Mouse (Mus musculus): ENCODE measurements around the gene Kdm6b. TPM values are rescaled to one million over a fixed set of nuclear protein-coding genes. Genes with fewer than 3 reads are reported as not detected.

The Kdm6b gene
- polyA plus RNA-seq, 1 experiment from 2014 or later = 59.2 TPM

DNA sequence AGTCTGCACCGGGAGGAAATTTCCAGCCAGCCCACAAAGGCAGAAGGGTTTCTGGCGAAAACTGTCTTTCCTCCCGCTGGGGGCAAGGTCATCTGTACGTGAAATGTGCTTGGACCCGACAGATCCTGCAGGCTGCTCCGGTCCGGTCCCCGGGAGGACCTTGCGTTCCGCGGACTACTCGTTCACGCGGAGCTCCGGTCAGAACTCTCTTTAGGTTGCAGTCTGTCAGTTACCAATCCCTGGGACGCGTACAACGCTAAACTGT lies 3.5 kb downstream of the Kdm6b start:
- Histone ChIP-seq H3K4me2 (replicated peaks) (peak overlapping the region; percentile 96), H3K27ac (peak overlapping the region; percentile 100), H3K9me3 (no peaks in the 10 kb centered on the region), H3K27me3 (no peaks in the 10 kb centered on the region), H3K9ac (replicated peaks) (peak overlapping the region; percentile 99), H3K4me3 (replicated peaks) (peak overlapping the region; percentile 83), H3K36me3 (peaks cover 47% of the 10 kb centered on the region), H3K4me1 (replicated peaks) (peaks cover 64% of the 10 kb centered on the region)
- ATAC-seq = no peak
- WGBS = under 1% methylated on average over 18 of the region's 18 CpGs

DNA sequence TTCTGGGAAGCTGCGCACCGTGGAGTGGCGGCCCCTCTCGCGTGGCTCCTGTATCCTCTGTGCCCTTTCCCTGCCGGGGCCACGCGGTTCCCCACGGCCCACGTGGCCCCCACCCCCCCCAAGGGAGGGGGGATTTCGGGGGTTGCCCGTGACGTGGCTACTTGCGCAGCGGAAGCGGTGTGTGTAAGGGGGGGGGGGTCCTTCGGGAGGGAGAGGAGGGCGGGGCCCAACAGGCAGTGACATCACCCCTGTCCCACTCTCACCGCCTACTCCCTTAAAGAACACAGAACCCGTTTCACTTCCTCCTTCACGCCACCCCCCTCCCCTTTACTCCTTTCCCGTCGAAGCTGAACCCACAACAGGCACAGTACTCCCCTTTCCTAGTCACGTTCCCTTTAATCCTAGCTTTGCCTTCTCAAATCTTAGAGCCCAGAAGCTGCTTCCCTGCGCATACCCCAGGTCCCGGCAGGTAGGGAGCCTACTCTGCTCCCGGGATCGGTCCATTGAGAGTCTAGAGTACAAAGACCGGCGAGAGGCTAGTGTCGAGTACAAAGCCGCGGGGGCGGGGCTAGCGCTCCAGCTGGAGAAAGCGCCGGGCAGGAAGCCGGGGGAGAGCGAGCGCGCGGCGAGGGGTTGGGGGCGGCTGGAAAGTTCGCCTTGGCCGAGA lies 4.0 kb downstream of the Kdm6b start:
- peaks cover 59% of the 10 kb centered on the region for H3K4me1 ChIP-seq (replicated peaks)
- peaks cover 52% of the 10 kb centered on the region for H3K36me3 ChIP-seq
- H3K4me2 ChIP-seq (replicated peaks) = peak overlapping the region; percentile 96
- WGBS = under 1% methylated on average over 39 of the region's 46 CpGs
- H3K9me3 ChIP-seq = no peaks in the 10 kb centered on the region
- H3K27me3 ChIP-seq = no peaks in the 10 kb centered on the region
- ATAC-seq = peak; percentile 21
- H3K27ac ChIP-seq = peak overlapping the region; percentile 100
- H3K4me3 ChIP-seq (replicated peaks) = peak overlapping the region; percentile 83
- peak overlapping the region; percentile 99 for H3K9ac ChIP-seq (replicated peaks)

DNA sequence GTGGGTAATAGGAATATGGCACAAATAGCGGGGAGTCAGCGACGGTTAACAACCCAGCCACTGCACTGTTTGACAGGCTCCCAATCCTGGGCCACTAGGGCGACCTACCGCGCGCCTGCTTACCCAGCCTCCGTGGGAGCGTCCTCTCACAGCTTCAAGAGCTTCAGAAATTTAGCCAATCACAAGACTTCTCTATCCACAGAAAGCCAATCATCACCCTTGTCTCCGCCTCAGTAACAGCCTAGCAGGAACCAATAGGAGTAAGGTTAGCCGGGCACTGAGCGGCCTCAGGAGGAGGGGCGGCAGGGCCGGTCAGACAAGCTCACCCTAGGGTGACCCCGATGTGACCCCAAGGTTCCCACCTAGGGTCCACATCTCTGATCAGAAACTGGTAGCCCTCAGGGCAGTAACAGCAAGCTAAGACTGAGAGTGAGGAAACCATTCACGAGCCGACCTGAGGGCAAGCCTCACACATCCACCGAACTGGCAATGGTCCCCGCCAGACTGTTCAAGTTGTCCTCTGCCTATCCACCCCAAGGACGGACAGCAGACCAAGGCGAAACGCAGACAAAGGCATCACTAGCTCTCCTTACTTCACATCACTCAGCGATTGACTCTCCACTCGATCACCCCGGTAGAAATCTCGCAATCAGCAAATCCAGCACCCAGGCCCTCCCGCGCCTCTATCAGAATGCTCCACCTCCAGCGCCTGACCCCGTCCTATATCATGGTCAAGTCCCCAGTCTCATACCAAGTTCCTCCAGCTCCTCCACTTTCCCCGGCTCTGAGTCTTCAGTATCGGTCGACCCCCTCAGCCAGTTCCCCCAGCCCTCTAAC lies 4.7 kb downstream of the Kdm6b start:
- no peaks in the 10 kb centered on the region for H3K27me3 ChIP-seq
- H3K4me2 ChIP-seq (replicated peaks) = peak overlapping the region; percentile 96
- peak overlapping the region; percentile 83 for H3K4me3 ChIP-seq (replicated peaks)
- peaks cover 52% of the 10 kb centered on the region for H3K4me1 ChIP-seq (replicated peaks)
- peak overlapping the region; percentile 100 for H3K27ac ChIP-seq
- H3K9me3 ChIP-seq = no peaks in the 10 kb centered on the region
- H3K9ac ChIP-seq (replicated peaks) = peak overlapping the region; percentile 99
- WGBS = under 1% methylated on average over 33 of the region's 33 CpGs
- peaks cover 59% of the 10 kb centered on the region for H3K36me3 ChIP-seq
- ATAC-seq = peak; percentile 68

- H3K9me3 ChIP-seq = no peaks in the 10 kb centered on the region
- peaks cover 63% of the 10 kb centered on the region for H3K36me3 ChIP-seq
- H3K4me2 ChIP-seq (replicated peaks) = peak overlapping the region; percentile 96
- whole genome bisulfite sequencing = 89% methylated on average over 4 of the region's 4 CpGs
- peak overlapping the region; percentile 83 for H3K4me3 ChIP-seq (replicated peaks)
- H3K9ac ChIP-seq (replicated peaks) = peak overlapping the region; percentile 99; the same call in 1 of the 2 replicates
- no peaks in the 10 kb centered on the region for H3K27me3 ChIP-seq
- H3K27ac ChIP-seq = no peak overlapping the region
- ATAC-seq = no peak
- H3K4me1 ChIP-seq (replicated peaks) = peaks cover 41% of the 10 kb centered on the region
Measured at GRCm38 (mm10) chr11:69407724-69408004, 5.8 kb downstream of the Kdm6b start.

- Histone ChIP-seq H3K9ac (replicated peaks) (no peak overlapping the region), H3K4me3 (replicated peaks) (no peak overlapping the region), H3K4me1 (replicated peaks) (peaks cover 35% of the 10 kb centered on the region), H3K36me3 (peaks cover 63% of the 10 kb centered on the region), H3K27me3 (no peaks in the 10 kb centered on the region), H3K27ac (no peak overlapping the region), H3K9me3 (no peaks in the 10 kb centered on the region), H3K4me2 (replicated peaks) (peak overlapping the region; percentile 7; the same call in 1 of the 2 replicates)
- ATAC-seq = no peak
- 88% methylated on average over 16 of the region's 16 CpGs for WGBS
Measured at GRCm38 (mm10) chr11:69406867-69407723, 6.4 kb downstream of the Kdm6b start.

- ATAC-seq = no peak
- WGBS = 88% methylated on average over 19 of the region's 19 CpGs
Measured at GRCm38 (mm10) chr11:69406282-69406681, 7.2 kb downstream of the Kdm6b start.

GRCm38 (mm10) chr11:69405397-69406200 lies 7.9 kb downstream of the Kdm6b start:
- 92% methylated on average over 24 of the region's 24 CpGs for WGBS
- Histone ChIP-seq H3K27ac (no peak overlapping the region), H3K9me3 (no peaks in the 10 kb centered on the region), H3K9ac (replicated peaks) (no peak overlapping the region), H3K4me2 (replicated peaks) (no peak overlapping the region), H3K4me3 (replicated peaks) (no peak overlapping the region), H3K36me3 (peaks cover 74% of the 10 kb centered on the region), H3K4me1 (replicated peaks) (peaks cover 36% of the 10 kb centered on the region), H3K27me3 (peaks cover 5% of the 10 kb centered on the region)
- no peak for ATAC-seq

More at GRCm38 (mm10) chr11:69406282-69406681, 7.2 kb downstream of the Kdm6b start:
- no peak overlapping the region for H3K9ac ChIP-seq (replicated peaks)
- no peaks in the 10 kb centered on the region for H3K9me3 ChIP-seq
- H3K36me3 ChIP-seq = peaks cover 67% of the 10 kb centered on the region
- H3K27ac ChIP-seq = no peak overlapping the region
- H3K4me3 ChIP-seq (replicated peaks) = no peak overlapping the region
- H3K27me3 ChIP-seq = no peaks in the 10 kb centered on the region
- peaks cover 32% of the 10 kb centered on the region for H3K4me1 ChIP-seq (replicated peaks)
- no peak overlapping the region for H3K4me2 ChIP-seq (replicated peaks)

- H3K9ac ChIP-seq (replicated peaks) = no peak overlapping the region
- no peak overlapping the region for H3K27ac ChIP-seq
- no peak for ATAC-seq
- peaks cover 82% of the 10 kb centered on the region for H3K36me3 ChIP-seq
- H3K4me2 ChIP-seq (replicated peaks) = no peak overlapping the region
- H3K9me3 ChIP-seq = no peaks in the 10 kb centered on the region
- H3K4me3 ChIP-seq (replicated peaks) = no peak overlapping the region
- WGBS = 92% methylated on average over 23 of the region's 24 CpGs
- peaks cover 13% of the 10 kb centered on the region for H3K27me3 ChIP-seq
- peaks cover 35% of the 10 kb centered on the region for H3K4me1 ChIP-seq (replicated peaks)
Measured at GRCm38 (mm10) chr11:69404595-69405396, 8.7 kb downstream of the Kdm6b start.

DNA sequence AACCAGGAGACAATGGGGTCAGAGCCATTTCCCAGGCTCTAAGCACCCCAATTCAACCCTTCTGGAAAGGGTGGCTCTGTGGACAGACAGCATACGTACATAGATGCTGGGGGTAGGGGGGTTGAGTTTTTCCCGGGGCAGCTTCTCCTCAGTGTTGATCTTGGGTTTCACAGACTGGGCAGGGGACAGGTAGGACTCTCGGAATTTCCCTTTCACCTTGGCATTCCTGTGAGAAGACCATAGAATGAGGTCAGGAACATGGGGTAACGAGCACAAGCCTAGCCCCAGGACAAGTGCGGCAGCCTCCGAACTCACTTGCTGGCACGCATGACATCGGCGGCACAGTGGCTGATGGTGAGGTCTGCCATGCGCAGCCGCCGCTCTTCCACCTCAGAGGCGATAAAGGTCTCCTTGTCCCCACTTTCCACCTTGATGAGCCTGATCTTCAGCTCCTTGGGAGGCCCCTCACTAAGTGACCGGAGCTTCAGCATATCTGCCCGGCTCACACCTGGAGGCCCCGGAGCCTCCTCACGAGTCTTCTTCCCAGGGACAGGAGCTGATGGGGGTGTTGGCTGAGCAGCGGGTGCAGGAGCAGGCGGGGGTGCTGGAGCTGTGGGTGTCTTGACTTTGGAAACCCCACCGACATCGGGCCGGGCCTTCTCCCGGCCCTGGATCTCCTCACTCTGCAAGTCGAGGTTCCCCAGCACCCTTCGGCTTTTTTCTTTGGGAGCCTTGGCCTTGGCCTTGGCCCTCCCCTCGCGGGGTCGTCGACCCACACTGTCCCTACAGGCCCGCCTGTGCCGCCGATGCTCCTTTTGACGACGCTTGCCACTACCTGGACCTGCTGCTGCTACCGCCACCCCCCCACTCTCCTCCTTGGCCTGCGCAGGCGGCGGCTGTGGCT lies 9.5 kb downstream of the Kdm6b start:
- peaks cover 88% of the 10 kb centered on the region for H3K36me3 ChIP-seq
- ATAC-seq = no peak
- no peak overlapping the region for H3K4me2 ChIP-seq (replicated peaks)
- H3K27ac ChIP-seq = no peak overlapping the region
- no peak overlapping the region; the same call in 1 of the 2 replicates for H3K9ac ChIP-seq (replicated peaks)
- no peak overlapping the region for H3K4me3 ChIP-seq (replicated peaks)
- peaks cover 34% of the 10 kb centered on the region for H3K4me1 ChIP-seq (replicated peaks)
- no peaks in the 10 kb centered on the region for H3K9me3 ChIP-seq
- peaks cover 16% of the 10 kb centered on the region for H3K27me3 ChIP-seq
- 92% methylated on average over 38 of the region's 38 CpGs for WGBS

DNA sequence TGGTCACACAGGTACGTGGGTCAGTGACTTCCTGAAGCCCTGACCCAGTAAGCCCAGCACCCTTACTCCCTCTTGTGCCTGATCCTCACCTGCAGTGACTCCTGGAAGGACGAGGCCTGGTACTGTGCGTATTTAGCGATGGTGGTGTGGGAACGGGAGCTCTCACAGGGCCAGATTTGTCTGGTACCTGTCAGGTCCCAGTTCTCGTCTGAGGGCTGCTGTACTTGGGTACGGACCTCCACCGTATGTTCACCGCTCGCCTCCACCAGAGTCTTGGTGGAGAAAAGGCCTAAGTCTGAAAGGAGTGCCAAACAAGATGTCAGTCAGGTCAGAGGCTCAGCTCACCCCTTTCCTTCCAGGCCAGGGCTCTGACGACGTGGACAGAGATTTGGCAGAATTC lies 11.5 kb downstream of the Kdm6b start:
- Histone ChIP-seq H3K4me1 (replicated peaks) (peaks cover 35% of the 10 kb centered on the region), H3K4me3 (replicated peaks) (no peak overlapping the region), H3K27ac (peak overlapping the region; percentile 35; the same call in 1 of the 2 replicates), H3K4me2 (replicated peaks) (no peak overlapping the region), H3K36me3 (peaks cover 82% of the 10 kb centered on the region), H3K9me3 (no peaks in the 10 kb centered on the region), H3K27me3 (peaks cover 18% of the 10 kb centered on the region), H3K9ac (replicated peaks) (no peak overlapping the region)
- 85% methylated on average over 12 of the region's 12 CpGs for WGBS
- no peak for ATAC-seq

Measured in midbrain, embryonic 13.5 days (tissue).